Mouse (Mus musculus) ovary, postnatal 14 days (tissue): ENCODE data around the gene Fig4.

Source experiments
- DNase-seq: peaks from one replicate; pipeline ENCODE4 v3.0.0; 2022; ENCODE audit warnings: low spot score

The Fig4 gene

GRCm38 (mm10) chr10:41302689-41303431, at the start of gene Fig4:
Gene Fig4, minus strand, starts transcription at chr10:41303260.
- DNase-seq, result peak; percentile 74

- no peak for DNase-seq
Measured at GRCm38 (mm10) chr10:41341346-41341745, 38.3 kb upstream of the Fig4 start.

GRCm38 (mm10) chr10:41332533-41333043, 29.5 kb upstream of the Fig4 start:
- no peak for DNase-seq

- DNase-seq, result no peak
Measured at GRCm38 (mm10) chr10:41315866-41316265, 12.8 kb upstream of the Fig4 start.

- no peak for DNase-seq
Measured at GRCm38 (mm10) chr10:41308205-41308604, 5.1 kb upstream of the Fig4 start.

- no peak for DNase-seq
Measured at GRCm38 (mm10) chr10:41304961-41305455, 1.9 kb upstream of the Fig4 start.

- peak; percentile 65 for DNase-seq
Measured at GRCm38 (mm10) chr10:41303639-41304444, 782 bp upstream of the Fig4 start, which contains the start of gene Ak9. Gene Ak9, plus strand, starts transcription at chr10:41303980.

- no peak for DNase-seq
Measured at GRCm38 (mm10) chr10:41300161-41300560, 2.9 kb downstream of the Fig4 start.

GRCm38 (mm10) chr10:41295145-41295544, 7.9 kb downstream of the Fig4 start:
- DNase-seq, result no peak

GRCm38 (mm10) chr10:41294734-41295133, 8.3 kb downstream of the Fig4 start:
- DNase-seq, result no peak

GRCm38 (mm10) chr10:41293019-41293418, 10.0 kb downstream of the Fig4 start:
- DNase-seq, result no peak

GRCm38 (mm10) chr10:41291021-41291420, 12.0 kb downstream of the Fig4 start:
- DNase-seq, result no peak

- peak; percentile 80 for DNase-seq
Measured at GRCm38 (mm10) chr10:41288771-41289415, 14.2 kb downstream of the Fig4 start.

- no peak for DNase-seq
Measured at GRCm38 (mm10) chr10:41288074-41288473, 15.0 kb downstream of the Fig4 start.

- no peak for DNase-seq
Measured at GRCm38 (mm10) chr10:41287618-41288017, 15.4 kb downstream of the Fig4 start.

GRCm38 (mm10) chr10:41282086-41282485, 21.0 kb downstream of the Fig4 start:
- DNase-seq, result no peak

GRCm38 (mm10) chr10:41280796-41281195, 22.3 kb downstream of the Fig4 start:
- DNase-seq, result no peak

GRCm38 (mm10) chr10:41280177-41280576, 22.9 kb downstream of the Fig4 start:
- no peak for DNase-seq

GRCm38 (mm10) chr10:41278808-41279207, 24.3 kb downstream of the Fig4 start:
- no peak for DNase-seq

- DNase-seq, result no peak
Measured at GRCm38 (mm10) chr10:41274871-41275270, 28.2 kb downstream of the Fig4 start.

GRCm38 (mm10) chr10:41271860-41272259, 31.2 kb downstream of the Fig4 start:
- no peak for DNase-seq

GRCm38 (mm10) chr10:41261889-41262288, 41.2 kb downstream of the Fig4 start:
- no peak for DNase-seq
